Mouse (Mus musculus) lung, adult 2 months (tissue): ENCODE data around the gene Bcl11b.

Experiments used
- CTCF ChIP-seq: fragments of 200-500 bp; IDR thresholded peaks from 2 replicates; pipeline ENCODE4 v1.5.1; 2011; ENCODE audit warnings: mild to moderate bottlenecking, low read length, control low read depth; ENCODE audit not compliant: insufficient read depth
- POLR2A ChIP-seq: fragments of 200-500 bp; IDR thresholded peaks from 2 replicates; pipeline ENCODE4 v1.6.1; 2011; ENCODE audit warnings: low read depth, mild to moderate bottlenecking, control low read depth, low read length, borderline replicate concordance; ENCODE audit errors: extremely low read depth

DNA sequence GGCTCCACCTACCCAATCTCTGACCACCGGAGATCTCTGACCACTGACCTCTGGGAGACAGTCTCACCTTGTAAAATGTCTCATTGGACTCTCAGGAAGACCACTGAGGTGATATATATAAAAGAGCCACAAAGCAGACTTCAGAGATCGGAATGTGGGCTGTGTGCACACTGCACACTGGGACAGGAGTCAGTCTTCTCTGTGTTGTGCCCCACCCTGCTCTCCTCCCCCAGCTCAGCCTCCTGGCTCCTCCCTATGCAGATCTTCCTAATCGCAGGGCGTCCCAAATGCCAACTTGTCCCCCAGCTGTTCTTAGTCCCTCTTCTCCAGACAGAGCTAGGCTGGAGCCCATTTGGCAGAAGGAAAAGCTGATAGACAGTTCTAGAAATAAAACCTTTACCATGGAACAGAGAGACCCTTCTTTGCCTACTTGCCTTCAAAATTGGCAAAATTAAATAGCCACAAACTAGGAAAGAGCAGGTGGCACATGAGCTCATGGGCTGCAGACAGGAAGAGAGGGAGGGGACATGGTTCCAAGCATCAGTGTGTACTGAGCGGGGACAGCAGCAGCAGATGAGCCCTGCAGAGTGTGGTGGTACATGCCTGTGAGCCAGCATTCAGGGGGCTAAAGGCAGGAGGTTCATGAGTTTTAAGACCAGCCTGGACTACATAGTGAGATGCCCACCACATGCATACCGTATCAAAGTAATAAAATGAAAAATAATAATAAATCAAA, 118.9 kb downstream of the Bcl11b start:
- TF ChIP-seq POLR2A (no peak), CTCF (no peak)
